Mouse (Mus musculus) liver (tissue): ENCODE data around the gene BC061237.
"Not testable (repeated sequence)": the region's sequence is repeated elsewhere in the genome, so short reads cannot be mapped to it uniquely, and the experiment has no call there.

Source experiments
- DNase-seq: peaks from one replicate; pipeline ENCODE4 v3.0.0-alpha.2; 2020; ENCODE audit warnings: mixed read lengths

Gene BC061237

DNA sequence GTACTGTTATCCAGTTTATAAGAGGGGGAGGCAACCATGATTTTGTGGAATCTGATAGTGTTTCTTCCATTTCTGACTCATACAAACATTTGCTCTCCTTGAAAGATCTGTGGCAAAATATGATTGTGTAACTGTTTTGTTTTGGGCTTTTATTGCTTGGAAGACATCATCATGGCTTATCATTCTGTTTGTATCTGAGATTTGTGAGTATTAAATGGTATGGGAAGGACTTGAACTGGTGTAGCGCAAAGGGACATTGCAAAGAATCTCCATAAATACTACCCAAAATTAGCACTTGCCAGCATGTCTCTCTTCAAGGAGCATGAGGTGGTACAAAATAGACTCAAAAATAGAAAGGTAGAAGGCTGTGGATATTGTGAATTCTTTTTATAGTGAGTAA, at the start of gene BC061237:
BC061237 (plus strand) TSS at position 301 of the 400 bp plus-strand sequence.
- not testable (repeated sequence) for DNase-seq

DNA sequence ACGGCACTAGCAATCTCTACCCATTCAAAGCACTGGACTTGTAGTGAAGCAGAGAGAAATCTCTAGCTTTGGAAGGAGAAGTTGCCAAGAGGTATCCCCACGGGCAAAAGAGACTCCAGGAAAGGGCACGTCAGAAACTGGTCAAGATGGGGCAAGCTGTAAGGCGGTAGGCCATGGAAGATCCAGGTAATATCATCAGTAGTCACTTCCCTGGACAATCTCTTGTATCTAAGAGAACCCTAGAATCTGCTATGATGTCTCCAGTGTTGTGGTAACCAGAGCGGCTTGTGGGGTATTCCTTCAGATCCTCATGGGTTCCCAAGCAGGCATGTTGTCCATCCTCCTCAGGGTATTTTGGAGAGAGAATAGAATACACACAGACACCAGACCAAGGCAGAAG, 25.7 kb downstream of the BC061237 start, which contains the start of gene Gm17093:
Gm17093 (plus strand) TSS at position 301 of the 400 bp plus-strand sequence.
- DNase-seq = not testable (repeated sequence)

DNA sequence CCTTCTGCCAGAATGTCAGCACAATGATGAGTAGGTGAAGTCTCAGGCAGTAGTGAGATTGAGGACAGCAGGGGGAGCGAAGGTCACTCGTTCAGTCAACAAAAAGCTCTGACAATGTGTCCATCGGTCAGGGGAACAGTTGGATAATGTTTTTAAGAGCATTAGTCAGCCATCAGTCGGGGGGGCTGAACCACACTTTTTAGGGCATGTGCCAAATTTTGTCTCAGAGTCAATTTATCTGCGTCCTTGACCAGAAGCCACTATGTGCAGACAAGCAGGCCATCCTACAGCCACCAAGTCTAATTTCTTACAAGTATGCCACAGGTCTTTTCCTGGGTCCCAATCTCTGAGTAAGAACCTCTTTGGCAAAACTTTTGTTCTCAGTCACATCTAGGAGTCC, 55.7 kb downstream of the BC061237 start:
- DNase-seq = not testable (repeated sequence)
